Mouse (Mus musculus): Measurements from ENCODE around the gene Fasn. TPM values are rescaled to one million over a fixed set of nuclear protein-coding genes. Genes with fewer than 3 reads are reported as not detected.

Gene Fasn
- polyA plus RNA-seq, 1 experiment from 2014 or later = 71.0 TPM

- H3K27ac ChIP-seq (replicated peaks) = no peak overlapping the region
- peaks cover 85% of the 10 kb centered on the region for H3K36me3 ChIP-seq
- WGBS = 96% methylated on average over 12 of the region's 12 CpGs
- no peak overlapping the region for H3K4me3 ChIP-seq (replicated peaks)
- H3K27me3 ChIP-seq (replicated peaks) = no peaks in the 10 kb centered on the region
- ATAC-seq (ENCODE audit: low FRiP score) = no peak
- no peaks in the 10 kb centered on the region for H3K9me3 ChIP-seq (replicated peaks)
- no peak overlapping the region for H3K9ac ChIP-seq (replicated peaks)
- H3K4me2 ChIP-seq = no peak overlapping the region
- H3K4me1 ChIP-seq = no peaks in the 10 kb centered on the region
Observed at GRCm38 (mm10) chr11:120808010-120808409, 16.3 kb downstream of the Fasn start.

DNA sequence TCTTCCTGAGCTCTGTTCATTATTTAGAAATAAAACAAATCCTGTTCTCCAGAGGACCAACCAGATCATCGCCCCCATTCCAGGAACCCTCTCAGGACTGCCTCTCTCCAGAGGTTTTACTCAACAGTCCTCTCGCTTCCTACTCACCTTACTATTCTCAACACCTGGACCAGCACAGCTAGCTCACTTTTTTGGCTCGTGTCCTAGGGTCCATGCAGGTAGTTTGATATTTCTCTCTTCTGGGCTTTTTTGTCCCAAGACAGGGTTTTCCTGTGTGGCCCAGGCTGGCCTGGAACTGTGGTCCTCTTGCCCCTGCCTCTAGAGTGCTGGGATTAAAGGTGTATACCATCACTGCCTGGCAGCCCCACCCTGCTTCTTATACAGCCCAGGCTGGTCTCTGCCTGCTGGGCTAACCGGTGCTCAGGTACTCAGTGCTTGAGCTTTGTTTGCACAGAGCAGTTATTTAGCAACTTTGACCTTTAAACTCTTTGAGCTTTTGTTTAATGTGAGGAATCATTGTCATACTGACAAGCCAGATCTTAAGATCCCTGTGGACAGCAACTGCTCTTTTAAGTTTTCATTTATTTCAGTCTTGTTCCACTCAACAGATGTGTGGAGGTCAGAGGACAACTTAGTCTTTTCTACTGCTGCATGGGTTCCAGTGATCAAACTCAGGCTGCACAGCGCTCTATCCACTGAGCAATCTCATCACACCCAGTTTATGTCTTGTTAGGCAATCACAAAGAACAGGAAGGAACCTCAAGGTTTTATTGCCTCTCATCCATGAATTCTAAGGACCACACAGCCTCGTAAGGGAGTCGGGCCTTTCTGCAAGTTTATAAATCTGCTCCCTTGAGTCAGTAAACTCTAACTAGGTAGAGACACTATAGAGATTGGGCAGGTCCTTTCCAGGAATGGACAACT is 18.7 kb downstream of the Fasn start:
- Histone ChIP-seq H3K27ac (replicated peaks) (no peak overlapping the region), H3K9me3 (replicated peaks) (no peaks in the 10 kb centered on the region), H3K36me3 (peaks cover 61% of the 10 kb centered on the region), H3K9ac (replicated peaks) (no peak overlapping the region), H3K27me3 (replicated peaks) (no peaks in the 10 kb centered on the region), H3K4me2 (no peak overlapping the region), H3K4me3 (replicated peaks) (no peak overlapping the region), H3K4me1 (no peaks in the 10 kb centered on the region)
- 65% methylated on average over 7 of the region's 7 CpGs for WGBS
- no peak for ATAC-seq (ENCODE audit: low FRiP score)

GRCm38 (mm10) chr11:120804769-120805168 is 19.6 kb downstream of the Fasn start:
- H3K36me3 ChIP-seq = peaks cover 52% of the 10 kb centered on the region
- H3K9ac ChIP-seq (replicated peaks) = no peak overlapping the region
- H3K4me1 ChIP-seq = 0 out of 2 replicates have a peak, but pooled peaks cover 2% of the 10 kb centered on the region
- H3K9me3 ChIP-seq (replicated peaks) = no peaks in the 10 kb centered on the region
- no peaks in the 10 kb centered on the region for H3K27me3 ChIP-seq (replicated peaks)
- 85% methylated on average over 4 of the region's 4 CpGs for whole genome bisulfite sequencing
- no peak overlapping the region for H3K4me2 ChIP-seq
- H3K4me3 ChIP-seq (replicated peaks) = no peak overlapping the region
- H3K27ac ChIP-seq (replicated peaks) = no peak overlapping the region
- ATAC-seq (ENCODE audit: low FRiP score) = no peak

DNA sequence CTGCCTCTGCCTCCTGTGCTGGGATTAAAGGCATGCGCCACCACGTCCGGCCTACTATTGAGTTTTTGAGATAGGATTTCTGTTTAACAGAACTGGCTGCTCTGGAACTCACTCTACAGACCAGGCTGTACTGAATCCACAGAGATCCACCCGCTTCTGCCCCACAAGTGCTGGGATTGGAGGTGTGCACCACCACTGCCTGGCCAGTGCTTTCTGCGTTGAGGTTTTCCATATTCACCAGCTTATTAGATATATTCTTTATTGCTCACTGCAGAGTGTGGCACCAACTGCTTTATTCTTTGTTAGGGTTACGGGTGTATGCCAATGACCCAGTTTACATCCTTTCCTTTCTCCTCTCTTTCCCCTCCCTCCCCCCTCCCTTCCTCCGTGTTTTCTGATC is 20.1 kb downstream of the Fasn start:
- Histone ChIP-seq H3K9me3 (replicated peaks) (no peaks in the 10 kb centered on the region), H3K27me3 (replicated peaks) (no peaks in the 10 kb centered on the region), H3K27ac (replicated peaks) (no peak overlapping the region), H3K36me3 (peaks cover 47% of the 10 kb centered on the region), H3K4me3 (replicated peaks) (no peak overlapping the region), H3K4me2 (no peak overlapping the region), H3K9ac (replicated peaks) (no peak overlapping the region), H3K4me1 (0 out of 2 replicates have a peak, but pooled peaks cover 2% of the 10 kb centered on the region)
- 80% methylated on average over 7 of the region's 7 CpGs for WGBS
- ATAC-seq (ENCODE audit: low FRiP score) = no peak

DNA sequence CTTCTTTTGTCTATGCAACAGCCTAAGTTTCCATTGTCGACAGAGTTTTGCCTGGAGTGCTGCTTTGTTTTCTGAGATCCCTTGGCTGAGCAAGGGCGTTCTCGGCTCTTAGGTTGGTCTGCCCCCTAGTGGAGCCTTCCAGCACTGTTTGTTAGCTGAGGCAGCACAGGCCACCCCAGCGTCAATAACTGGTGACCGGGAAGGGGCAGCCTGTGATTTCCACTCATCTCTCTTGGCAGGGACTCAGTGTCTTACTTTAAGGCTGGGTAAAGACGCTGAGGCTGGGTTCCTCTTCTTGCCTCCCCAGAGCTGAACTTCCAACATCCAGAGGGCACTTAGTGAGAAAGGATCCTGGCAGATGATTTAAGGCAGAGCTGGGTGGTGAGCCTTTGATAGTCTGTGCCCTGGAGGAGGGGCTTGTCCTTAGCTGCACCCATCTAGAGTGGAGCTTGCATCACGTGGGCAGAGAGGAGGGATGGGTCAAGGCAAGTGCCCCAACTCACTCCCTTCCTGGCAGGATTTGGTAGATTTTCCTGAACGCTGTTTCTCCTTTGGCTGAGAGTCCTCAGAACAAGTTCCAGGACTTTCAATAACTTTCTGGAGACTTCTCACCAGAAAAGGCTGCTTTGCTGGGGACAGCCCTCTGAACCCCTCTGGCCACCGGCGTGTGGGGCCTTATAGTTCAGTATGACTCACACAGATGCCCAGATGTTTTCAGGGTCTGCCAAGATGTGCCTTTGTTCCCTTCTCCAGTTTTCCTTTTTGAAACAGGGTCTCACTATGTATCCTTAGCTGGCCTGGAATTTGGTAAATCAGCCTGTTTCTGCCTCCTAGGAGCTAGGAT is 24.1 kb downstream of the Fasn start:
- Histone ChIP-seq H3K9me3 (replicated peaks) (no peaks in the 10 kb centered on the region), H3K27ac (replicated peaks) (0 out of 2 replicates have a peak overlapping the region, but pooled peaks have one; percentile 41), H3K4me3 (replicated peaks) (0 out of 2 replicates have a peak overlapping the region, but pooled peaks have one; percentile 3), H3K9ac (replicated peaks) (no peak overlapping the region), H3K27me3 (replicated peaks) (no peaks in the 10 kb centered on the region), H3K4me1 (peaks cover 12% of the 10 kb centered on the region), H3K36me3 (peaks cover 7% of the 10 kb centered on the region), H3K4me2 (peak overlapping the region; percentile 33)
- peak; percentile 52; the same call in 1 of the 2 replicates for ATAC-seq (ENCODE audit: low FRiP score)
- 14% methylated on average over 10 of the region's 10 CpGs for WGBS

GRCm38 (mm10) chr11:120799316-120799890 is 24.9 kb downstream of the Fasn start:
- H3K27ac ChIP-seq (replicated peaks) = 0 out of 2 replicates have a peak overlapping the region, but pooled peaks have one; percentile 41
- peak overlapping the region; percentile 33; the same call in 1 of the 2 replicates for H3K4me2 ChIP-seq
- no peak overlapping the region for H3K4me3 ChIP-seq (replicated peaks)
- no peaks in the 10 kb centered on the region for H3K36me3 ChIP-seq
- H3K9ac ChIP-seq (replicated peaks) = no peak overlapping the region
- no peaks in the 10 kb centered on the region for H3K27me3 ChIP-seq (replicated peaks)
- ATAC-seq (ENCODE audit: low FRiP score) = no peak
- 80% methylated on average over 6 of the region's 6 CpGs for WGBS
- peaks cover 21% of the 10 kb centered on the region for H3K4me1 ChIP-seq
- H3K9me3 ChIP-seq (replicated peaks) = no peaks in the 10 kb centered on the region

GRCm38 (mm10) chr11:120798244-120798643 is 26.1 kb downstream of the Fasn start:
- Histone ChIP-seq H3K27ac (replicated peaks) (no peak overlapping the region), H3K36me3 (peaks cover 9% of the 10 kb centered on the region), H3K4me3 (replicated peaks) (no peak overlapping the region), H3K27me3 (replicated peaks) (no peaks in the 10 kb centered on the region), H3K4me2 (no peak overlapping the region), H3K4me1 (peaks cover 24% of the 10 kb centered on the region), H3K9ac (replicated peaks) (no peak overlapping the region), H3K9me3 (replicated peaks) (no peaks in the 10 kb centered on the region)
- 91% methylated on average over 3 of the region's 3 CpGs for WGBS
- no peak for ATAC-seq (ENCODE audit: low FRiP score)

DNA sequence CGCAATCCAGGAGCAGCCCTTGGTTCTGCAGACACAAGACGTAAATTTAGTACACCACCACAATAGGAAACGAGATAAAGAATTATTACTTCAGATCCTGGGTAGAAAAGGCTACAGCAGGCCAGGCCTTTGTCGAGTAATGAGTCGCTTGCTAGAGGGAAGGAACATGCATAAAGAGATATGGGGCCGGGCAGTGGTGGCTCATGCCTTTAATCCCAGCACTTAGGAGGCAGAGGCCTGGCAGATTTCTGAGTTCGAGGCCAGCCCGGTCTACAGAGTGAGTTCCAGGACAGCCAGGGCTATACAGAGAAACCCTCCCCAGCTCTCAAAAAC is 27.8 kb downstream of the Fasn start:
- no peaks in the 10 kb centered on the region for H3K9me3 ChIP-seq (replicated peaks)
- peak overlapping the region; percentile 84 for H3K27ac ChIP-seq (replicated peaks)
- H3K36me3 ChIP-seq = peaks cover 26% of the 10 kb centered on the region
- no peaks in the 10 kb centered on the region for H3K27me3 ChIP-seq (replicated peaks)
- 23% methylated on average over 8 of the region's 8 CpGs for WGBS
- peaks cover 24% of the 10 kb centered on the region for H3K4me1 ChIP-seq
- H3K4me2 ChIP-seq = peak overlapping the region; percentile 99
- no peak for ATAC-seq (ENCODE audit: low FRiP score)
- peak overlapping the region; percentile 24 for H3K9ac ChIP-seq (replicated peaks)
- peak overlapping the region; percentile 98; the same call in 1 of the 2 replicates for H3K4me3 ChIP-seq (replicated peaks)

DNA sequence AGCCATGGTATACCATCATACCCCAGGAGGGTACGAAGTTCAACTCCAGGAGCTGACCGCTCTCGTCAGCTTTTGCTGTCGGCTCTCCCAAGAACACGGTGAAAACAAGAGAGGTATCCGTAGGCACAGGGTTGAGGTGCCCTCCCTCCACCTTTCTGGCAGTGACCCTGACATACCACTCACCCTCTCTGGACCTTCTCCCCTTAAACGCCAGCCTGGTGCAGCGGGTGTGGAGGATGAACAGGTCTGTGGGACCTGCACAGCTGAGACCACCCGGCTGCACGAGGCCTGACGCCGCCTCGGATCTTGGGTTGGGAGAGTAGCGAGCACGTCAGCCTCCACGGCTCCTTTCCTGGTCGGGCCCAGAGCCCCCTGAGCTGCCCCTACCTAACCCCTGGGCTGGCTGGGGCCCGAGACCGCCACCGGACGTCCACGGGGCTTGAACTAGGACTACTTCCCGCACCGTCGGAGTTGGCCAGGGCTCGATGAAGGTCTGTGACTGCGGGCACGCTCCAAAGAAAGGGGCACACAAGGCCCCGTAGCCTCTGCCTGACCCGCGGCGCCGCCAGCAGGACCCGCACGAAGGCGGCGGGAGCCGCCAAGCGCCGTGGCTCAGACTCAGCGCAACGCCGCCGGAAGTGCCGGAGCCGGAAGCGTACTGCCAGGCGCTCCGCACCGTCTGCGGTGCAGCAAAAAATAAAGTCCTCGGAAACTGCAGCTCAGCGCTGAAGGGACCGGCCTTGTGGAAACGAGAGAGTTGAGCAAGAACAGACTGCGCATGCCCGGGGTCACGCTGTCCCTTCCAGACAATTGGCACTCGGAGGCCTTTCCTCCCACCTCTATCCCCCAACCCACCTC is 28.4 kb downstream of the Fasn start, which contains the start of gene Dus1l:
Dus1l (minus strand) TSS at position 648 of the 858 bp plus-strand sequence.
- Histone ChIP-seq H3K4me1 (peaks cover 24% of the 10 kb centered on the region), H3K27me3 (replicated peaks) (no peaks in the 10 kb centered on the region), H3K4me3 (replicated peaks) (peak within 1 kb of the TSS; percentile 98), H3K27ac (replicated peaks) (peak within 1 kb of the TSS; percentile 84), H3K9ac (replicated peaks) (peak within 1 kb of the TSS; percentile 95), H3K36me3 (peaks cover 32% of the 10 kb centered on the region), H3K4me2 (peak within 1 kb of the TSS; percentile 99), H3K9me3 (replicated peaks) (no peaks in the 10 kb centered on the region)
- peak; percentile 87 for ATAC-seq (ENCODE audit: low FRiP score)
- WGBS = 2% methylated on average over 59 of the region's 59 CpGs

- Histone ChIP-seq H3K27ac (replicated peaks) (no peak overlapping the region), H3K36me3 (peaks cover 62% of the 10 kb centered on the region), H3K9me3 (replicated peaks) (no peaks in the 10 kb centered on the region), H3K4me1 (peaks cover 22% of the 10 kb centered on the region), H3K4me3 (replicated peaks) (no peak overlapping the region), H3K4me2 (no peak overlapping the region), H3K27me3 (replicated peaks) (no peaks in the 10 kb centered on the region), H3K9ac (replicated peaks) (no peak overlapping the region)
- no peak for ATAC-seq (ENCODE audit: low FRiP score)
- 97% methylated on average over 9 of the region's 9 CpGs for WGBS
Observed at GRCm38 (mm10) chr11:120792652-120793051, 31.7 kb downstream of the Fasn start.
